Mouse (Mus musculus) megakaryocyte, embryonic 14.5 days (primary cell): ENCODE data around the gene Itpr1.

Source experiments
- FLI1 ChIP-seq: IDR thresholded peaks from 2 replicates; pipeline ENCODE4 v1.6.1; 2012; ENCODE audit warnings: low read length, inconsistent platforms, mixed read lengths
- GATA1 ChIP-seq: IDR thresholded peaks from 3 replicates; pipeline ENCODE4 v1.6.1; 2012; ENCODE audit warnings: mixed read lengths, low read length, inconsistent platforms, borderline replicate concordance

- TF ChIP-seq GATA1 (no peak), FLI1 (no peak)
These were observed 22.2 kb upstream of the Itpr1 start for GRCm38 (mm10) chr6:108190690-108191089.
